Mouse (Mus musculus): Measurements from ENCODE around the gene Lrrc25. TPM values are rescaled to one million over a fixed set of nuclear protein-coding genes. Genes with fewer than 3 reads are reported as not detected.

The Lrrc25 gene
- total RNA-seq, 2 experiments from 2014 or later, result 2.3 to 11.7 TPM

DNA sequence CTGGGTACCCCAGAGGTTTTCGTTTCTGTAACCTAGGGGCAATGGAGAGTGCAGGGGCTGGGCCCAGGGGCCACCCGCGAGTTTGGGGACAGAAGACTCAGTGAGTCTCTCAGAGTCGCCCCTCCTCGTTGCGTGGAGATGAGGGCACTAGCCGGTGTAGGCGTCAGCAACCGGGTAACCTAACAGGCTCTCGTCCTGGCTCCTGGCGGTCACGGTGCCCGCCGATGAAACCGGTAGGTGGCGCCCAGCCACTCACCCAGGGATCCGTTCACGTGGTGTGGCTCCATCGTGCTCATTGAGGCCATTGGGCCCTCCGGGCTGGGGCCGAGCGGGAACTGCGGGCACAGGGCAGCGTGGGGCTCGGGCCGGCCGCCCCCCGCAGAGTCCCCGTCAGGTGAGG lies 17.7 kb upstream of the Lrrc25 start:
- no peak for ATAC-seq (replicated peaks; ENCODE audit: low FRiP score, poor library complexity, severe bottlenecking)

- ATAC-seq (replicated peaks; ENCODE audit: low FRiP score, poor library complexity, severe bottlenecking), result no peak
These were observed 17.2 kb upstream of the Lrrc25 start for GRCm38 (mm10) chr8:70598722-70599121.

DNA sequence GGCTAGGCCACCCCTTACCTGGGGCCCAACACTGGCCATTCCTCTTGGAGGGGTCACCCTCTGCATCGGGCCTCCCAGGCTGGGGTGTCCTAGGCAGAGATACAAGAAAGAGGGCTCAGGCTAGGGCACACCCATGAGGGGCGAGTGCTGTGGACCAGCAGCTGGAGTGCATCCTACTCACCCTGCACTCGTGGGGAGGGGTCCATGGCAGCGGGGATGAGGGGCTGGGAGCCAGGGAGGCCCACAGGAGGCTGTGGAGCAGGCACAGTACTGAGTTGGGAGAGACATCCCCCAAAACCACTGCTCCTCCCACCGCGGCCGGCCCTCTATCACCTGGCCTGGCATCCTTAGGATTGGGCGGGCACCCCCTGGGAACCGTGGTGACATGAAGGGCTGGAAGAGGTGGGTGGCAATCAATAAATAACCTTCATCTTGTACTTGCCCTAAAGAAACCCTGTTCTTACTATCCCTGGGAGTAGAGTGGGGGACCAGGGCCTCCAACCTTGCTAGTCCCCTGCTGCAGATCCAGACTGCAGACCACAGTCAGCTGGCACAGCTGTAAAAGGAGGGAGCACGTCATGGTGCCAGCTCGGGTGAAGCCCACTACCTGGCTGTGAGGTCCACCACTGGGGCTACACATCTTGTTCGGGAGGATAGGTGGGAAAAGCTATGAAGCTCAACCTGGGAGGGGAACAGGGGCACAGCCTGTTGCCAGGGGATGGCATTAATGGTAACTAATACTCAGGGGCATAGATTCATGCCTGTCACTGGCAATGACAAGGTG lies 16.3 kb upstream of the Lrrc25 start:
- ATAC-seq (replicated peaks; ENCODE audit: low FRiP score, poor library complexity, severe bottlenecking), result no peak

- ATAC-seq (replicated peaks; ENCODE audit: low FRiP score, poor library complexity, severe bottlenecking), result no peak
These were observed 15.3 kb upstream of the Lrrc25 start for GRCm38 (mm10) chr8:70600473-70601270.

- peak; percentile 73 for ATAC-seq (replicated peaks; ENCODE audit: low FRiP score, poor library complexity, severe bottlenecking)
These were observed 14.7 kb upstream of the Lrrc25 start for GRCm38 (mm10) chr8:70601271-70601649.

- no peak for ATAC-seq (replicated peaks; ENCODE audit: low FRiP score, poor library complexity, severe bottlenecking)
These were observed 13.7 kb upstream of the Lrrc25 start for GRCm38 (mm10) chr8:70602139-70602811.

DNA sequence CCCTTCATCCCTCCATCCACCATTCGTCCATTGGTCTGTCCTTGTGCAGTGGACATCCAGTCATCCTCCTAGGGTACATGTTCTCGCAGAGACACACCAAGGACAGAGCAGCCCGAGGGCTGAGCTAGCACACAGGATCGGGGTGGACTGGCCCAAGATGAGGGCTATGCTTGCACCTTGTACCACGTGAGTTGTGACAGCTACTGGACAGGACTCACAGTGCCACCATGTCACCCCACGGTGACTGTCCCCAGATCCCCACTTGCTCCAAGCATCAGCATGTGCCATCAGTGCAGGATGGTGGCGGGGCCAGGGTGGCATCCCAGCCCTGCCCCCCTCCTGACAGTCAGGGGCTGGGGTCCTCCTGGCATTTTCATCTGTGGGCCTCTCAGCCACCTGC lies 11.4 kb upstream of the Lrrc25 start:
- no peak for ATAC-seq (replicated peaks; ENCODE audit: low FRiP score, poor library complexity, severe bottlenecking)

GRCm38 (mm10) chr8:70605871-70606779 lies 9.8 kb upstream of the Lrrc25 start:
- no peak for ATAC-seq (replicated peaks; ENCODE audit: low FRiP score, poor library complexity, severe bottlenecking)

DNA sequence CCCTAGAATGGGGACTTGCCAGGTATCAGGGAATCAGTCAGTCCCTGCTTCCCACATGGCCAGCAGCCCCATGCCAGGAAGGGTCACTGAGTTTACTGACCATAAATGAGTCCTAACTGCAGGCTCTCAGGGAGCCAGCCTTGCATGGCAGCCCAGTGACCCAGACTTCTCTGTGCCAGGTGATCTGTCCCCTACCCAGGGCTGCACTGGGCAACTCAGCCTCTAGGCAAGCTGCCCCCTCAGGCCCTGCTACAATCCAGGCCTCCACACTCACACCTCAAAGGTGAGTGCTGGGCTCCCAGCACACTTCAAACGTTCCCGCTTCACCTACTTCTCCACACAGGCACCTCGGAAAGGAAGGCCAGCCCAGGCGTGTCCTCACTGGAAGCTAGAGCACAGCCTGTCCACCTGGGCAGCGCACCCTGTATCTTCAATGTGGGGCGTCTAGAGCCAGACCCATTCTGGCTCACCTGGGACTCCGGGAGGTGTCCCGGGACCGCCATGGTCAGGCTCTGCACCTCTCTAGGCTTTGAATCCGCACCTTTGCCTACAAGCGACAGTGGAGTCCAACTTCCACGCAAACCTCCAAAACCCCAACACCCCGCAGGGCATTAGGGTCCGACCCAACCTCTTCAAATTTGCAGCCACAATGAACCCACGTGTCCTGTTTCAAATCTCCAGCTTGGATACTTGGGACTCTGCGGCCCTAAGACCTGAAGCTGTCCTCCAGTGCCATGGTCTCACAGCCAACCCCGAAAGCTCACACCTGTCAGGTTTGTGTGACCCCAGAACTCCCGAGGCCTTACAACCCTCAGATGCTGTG lies 9.0 kb upstream of the Lrrc25 start:
- no peak for ATAC-seq (replicated peaks; ENCODE audit: low FRiP score, poor library complexity, severe bottlenecking)

DNA sequence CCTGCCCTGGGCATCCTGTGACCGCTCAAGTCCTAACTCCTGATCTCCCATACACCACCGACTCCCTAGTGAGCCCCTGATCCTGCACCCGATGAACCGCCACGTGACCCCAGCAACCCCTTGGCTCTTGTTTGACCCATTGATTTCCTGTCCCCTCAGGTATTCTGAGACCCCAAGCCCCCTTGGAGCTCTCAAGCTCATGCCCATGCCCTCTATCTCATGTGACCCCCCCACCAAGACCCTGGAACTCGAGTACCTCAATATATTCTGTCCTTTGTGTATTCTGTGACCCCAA lies 8.4 kb upstream of the Lrrc25 start:
- no peak for ATAC-seq (replicated peaks; ENCODE audit: low FRiP score, poor library complexity, severe bottlenecking)

DNA sequence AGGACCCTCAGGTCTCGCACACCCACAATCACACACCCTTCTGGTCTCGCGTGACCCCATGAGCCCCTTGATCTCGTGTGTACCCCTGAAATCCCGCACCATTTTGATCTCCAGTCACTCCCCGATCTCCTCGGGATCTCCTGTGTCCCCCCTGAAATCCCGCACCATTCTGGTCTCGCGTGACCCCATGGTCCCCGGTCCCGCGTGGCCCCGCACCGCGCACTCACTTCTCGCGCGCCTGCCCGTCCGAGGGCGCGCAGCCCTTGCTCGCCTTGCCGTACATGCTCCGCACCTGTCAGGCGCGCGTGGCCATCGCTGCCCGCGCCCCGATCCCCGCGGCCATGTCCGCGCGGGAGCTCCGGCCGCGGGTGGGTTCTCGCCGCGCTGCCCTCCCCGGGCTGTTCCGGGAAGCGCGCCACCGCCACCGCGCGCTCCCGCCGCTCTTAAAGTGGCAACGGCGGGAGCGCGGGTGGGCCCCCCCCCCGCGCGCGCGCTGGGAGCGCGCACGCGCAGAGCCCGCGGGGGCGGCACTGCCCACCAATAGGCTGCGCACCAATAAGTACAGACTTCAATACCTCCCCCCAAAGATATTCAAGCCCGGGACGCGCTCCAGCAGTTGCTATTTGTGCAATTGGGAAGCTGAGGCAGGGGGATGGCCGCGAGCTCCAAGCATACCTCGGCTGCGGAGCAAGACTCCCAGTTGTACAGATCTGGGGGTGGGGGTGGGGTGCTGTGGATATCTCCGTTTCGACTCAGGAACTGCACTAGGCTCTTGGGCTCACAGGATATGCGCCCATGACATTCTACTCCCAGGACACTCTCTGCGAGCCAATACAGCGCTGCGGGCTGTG lies 7.8 kb upstream of the Lrrc25 start:
- ATAC-seq (replicated peaks; ENCODE audit: low FRiP score, poor library complexity, severe bottlenecking), result no peak

DNA sequence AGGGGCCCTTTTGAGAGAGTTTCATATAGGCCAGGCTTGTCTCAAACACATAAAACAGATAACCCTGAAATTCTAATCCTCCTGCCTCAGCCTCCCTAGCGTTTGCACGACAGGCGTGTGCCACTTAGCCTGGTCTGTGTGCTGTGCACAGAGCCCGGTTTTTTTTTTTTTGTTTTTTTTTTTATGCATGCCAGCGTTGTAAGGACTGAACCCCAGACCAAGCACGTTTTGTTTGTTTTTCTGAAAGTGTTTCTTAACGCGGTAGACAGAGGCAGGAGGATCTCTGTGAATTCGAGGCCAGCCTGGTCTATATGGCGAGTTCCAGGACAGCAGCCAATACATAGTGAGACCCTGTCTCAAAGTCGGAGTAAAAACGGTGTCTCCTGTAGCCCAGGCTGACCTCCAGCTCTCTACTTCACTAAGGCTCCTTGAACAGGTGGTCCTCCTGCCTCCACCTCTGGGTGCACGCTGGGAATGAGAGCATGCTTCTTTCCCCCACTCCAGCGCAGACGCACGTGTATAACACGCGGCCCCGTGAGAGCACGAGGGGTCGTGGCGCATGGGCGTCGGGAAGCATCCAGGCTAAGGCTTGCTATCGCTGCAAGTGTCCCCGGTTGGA lies 7.1 kb upstream of the Lrrc25 start, which contains the start of gene Ssbp4:
Gene Ssbp4 (minus strand): TSS at position 124 of the 619 bp plus-strand sequence.
- ATAC-seq (replicated peaks; ENCODE audit: low FRiP score, poor library complexity, severe bottlenecking), result no peak

GRCm38 (mm10) chr8:70609368-70609848 lies 6.5 kb upstream of the Lrrc25 start:
- ATAC-seq (replicated peaks; ENCODE audit: low FRiP score, poor library complexity, severe bottlenecking), result no peak

GRCm38 (mm10) chr8:70609849-70610795 lies 5.8 kb upstream of the Lrrc25 start:
- ATAC-seq (replicated peaks; ENCODE audit: low FRiP score, poor library complexity, severe bottlenecking), result peak; percentile 72

- peak; percentile 68 for ATAC-seq (replicated peaks; ENCODE audit: low FRiP score, poor library complexity, severe bottlenecking)
These were observed 4.9 kb upstream of the Lrrc25 start for GRCm38 (mm10) chr8:70610796-70611771.
